Mouse (Mus musculus): ENCODE results near the gene Olfr490.

The Olfr490 gene

GRCm38 (mm10) chr7:108288834-108289233 lies at the start of gene Olfr490:
Olfr490 (minus strand) TSS chr7:108288934.
- no peak for DNase-seq (ENCODE audit: low spot score in 2 of 2)

GRCm38 (mm10) chr7:108323574-108323973 lies 34.8 kb upstream of the Olfr490 start, which contains the start of gene Olfr492:
Olfr492 (minus strand) TSS chr7:108323674.
- no peak for DNase-seq (ENCODE audit: low spot score in 2 of 2)

GRCm38 (mm10) chr7:108313151-108313550 lies 24.4 kb upstream of the Olfr490 start, which contains the start of gene Olfr491:
Olfr491 (plus strand) TSS chr7:108313451.
- no peak for DNase-seq (ENCODE audit: low spot score in 2 of 2)

GRCm38 (mm10) chr7:108258247-108258646 lies 30.5 kb downstream of the Olfr490 start, which contains the start of gene Olfr488:
Olfr488 (minus strand) TSS chr7:108258347.
- DNase-seq (ENCODE audit: low spot score in 2 of 2), result no peak
